Mouse (Mus musculus) heart, adult 2 months (tissue): Measurements from ENCODE around the gene Scarf2.

ENCODE experiments used
- CTCF ChIP-seq: fragments of 200-600 bp; IDR thresholded peaks from 2 replicates; pipeline ENCODE4 v1.8.1; 2022; ENCODE audit warnings: antibody characterized with exemption, mild to moderate bottlenecking, moderate library complexity
- EP300 ChIP-seq: fragments of 200-500 bp; IDR thresholded peaks from 2 replicates; pipeline ENCODE4 v1.6.1; 2011; ENCODE audit warnings: low read depth, low read length, control low read depth; ENCODE audit not compliant: insufficient read depth
- POLR2A ChIP-seq: fragments of 200-500 bp; IDR thresholded peaks from 2 replicates; pipeline ENCODE4 v1.6.1; 2011; ENCODE audit warnings: mild to moderate bottlenecking, low read depth, low read length, control low read depth; ENCODE audit not compliant: insufficient read depth

DNA sequence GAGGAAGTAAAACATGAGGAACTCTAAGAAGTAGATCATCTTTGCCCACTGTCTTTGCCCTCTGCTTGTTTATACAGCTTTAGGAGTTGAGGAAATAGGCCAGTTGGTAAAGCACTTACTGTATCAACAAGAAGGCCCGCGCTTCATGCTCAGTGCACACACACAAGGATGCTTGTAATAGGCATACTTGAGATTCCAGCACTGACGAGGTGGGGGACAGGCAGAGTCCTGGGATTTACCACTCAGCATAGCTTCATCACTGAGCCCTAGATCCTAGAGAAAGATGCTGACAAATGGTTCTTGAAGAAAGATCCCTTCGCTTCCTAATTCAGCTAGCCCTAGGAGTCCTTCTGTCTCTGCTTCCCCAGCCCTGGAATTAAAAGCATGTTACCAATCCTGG, 16.1 kb downstream of the Scarf2 start:
- TF ChIP-seq POLR2A (no peak), CTCF (no peak), EP300 (no peak)
